Mouse (Mus musculus): ENCODE results near the gene Gm21637. TPM values are rescaled to one million over a fixed set of nuclear protein-coding genes. Genes with fewer than 3 reads are reported as not detected.
"Not testable (repeated sequence)": the region's sequence is repeated elsewhere in the genome, so short reads cannot be mapped to it uniquely, and the experiment has no call there.

Gm21637 gene
- total RNA-seq (2021) = not detected
- polyA plus RNA-seq (2012; rRNA removed) = not detected in 2 replicates
- long read RNA-seq = 0 reads

- H3K79me2 ChIP-seq (replicated peaks; ENCODE audit: control insufficient read depth, insufficient read depth, low read length); intact Hi-C loops (cut with DNase I); H3K27me3 ChIP-seq (ENCODE audit: control insufficient read depth, insufficient read depth, low read length); H3K4me3 ChIP-seq; DNase-seq; H3K36me3 ChIP-seq (ENCODE audit: control insufficient read depth, insufficient read depth, low read length); H3K9ac ChIP-seq (ENCODE audit: low read depth, low read length); H3K27ac ChIP-seq; H3K4me1 ChIP-seq (ENCODE audit: control insufficient read depth, insufficient read depth, low read length): not testable (repeated sequence)
- WGBS = no CpG with 5 or more reads among the region's 1 CpGs
Measured at GRCm38 (mm10) chrX:31961744-31962143, at the start of gene Gm21637. Gene Gm21637, plus strand, starts transcription at chrX:31962044.

Other genes starting within 250 kb of the Gm21637 start
- gene Btbd35f25, start 244.9 kb upstream of the Gm21637 start, total RNA-seq (2021) = not detected
- gene Btbd35f25, start 244.9 kb upstream of the Gm21637 start, polyA plus RNA-seq (2012; rRNA removed) = not detected in 2 replicates
- gene Btbd35f22, start 85.8 kb downstream of the Gm21637 start, total RNA-seq (2021) = not detected
- not detected in 2 replicates for gene Btbd35f22, start 85.8 kb downstream of the Gm21637 start, polyA plus RNA-seq (2012; rRNA removed)